Mouse (Mus musculus) embryo, embryonic 11 days (tissue): ENCODE data around the gene Arl13b.

Experiments
- DNase-seq: peaks from one replicate; pipeline ENCODE4 v3.0.0-alpha.2; 2015

The Arl13b gene

DNA sequence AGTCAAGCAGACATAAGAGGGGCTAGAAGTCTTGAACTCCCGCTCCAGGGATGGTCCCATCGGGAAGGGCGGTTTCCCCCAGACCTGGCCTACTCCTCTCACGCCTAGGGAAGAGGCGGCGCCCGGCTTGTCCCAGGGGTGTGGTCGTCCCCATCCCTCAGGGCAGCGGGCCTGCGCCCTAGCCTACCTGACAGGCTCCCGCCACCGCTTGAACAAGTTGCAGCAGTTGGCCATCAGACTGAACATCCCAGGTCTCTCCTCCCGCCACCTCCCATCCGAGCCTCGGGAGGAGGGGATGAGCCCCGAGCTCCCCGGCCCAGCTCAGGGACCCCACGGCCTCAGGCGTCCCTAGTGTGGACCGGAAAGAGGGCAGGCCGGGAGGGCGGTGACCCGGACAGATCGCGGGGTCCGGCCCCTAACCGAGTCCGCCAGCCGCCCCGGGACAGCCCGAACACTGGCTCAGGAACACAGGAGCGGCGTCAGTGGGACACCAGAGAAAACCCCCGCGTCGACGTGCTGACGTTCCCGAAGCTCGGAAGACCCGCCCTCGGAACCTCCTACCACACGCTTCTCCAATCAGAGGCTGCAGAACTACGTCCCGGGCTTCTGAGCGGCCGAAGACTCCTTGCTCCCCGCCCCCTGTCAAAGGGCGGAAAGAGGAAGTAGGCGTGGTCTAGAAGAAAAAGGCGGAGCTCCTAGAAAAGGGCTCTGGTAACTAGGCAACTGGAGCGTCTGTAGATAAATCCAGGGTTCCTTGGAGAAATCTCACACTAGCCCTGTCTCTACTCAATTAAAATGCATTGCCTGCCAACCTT lies at the start of gene Arl13b:
Arl13b (minus strand) TSS at position 543 of the 815 bp plus-strand sequence.
- peak; percentile 98 for DNase-seq

DNA sequence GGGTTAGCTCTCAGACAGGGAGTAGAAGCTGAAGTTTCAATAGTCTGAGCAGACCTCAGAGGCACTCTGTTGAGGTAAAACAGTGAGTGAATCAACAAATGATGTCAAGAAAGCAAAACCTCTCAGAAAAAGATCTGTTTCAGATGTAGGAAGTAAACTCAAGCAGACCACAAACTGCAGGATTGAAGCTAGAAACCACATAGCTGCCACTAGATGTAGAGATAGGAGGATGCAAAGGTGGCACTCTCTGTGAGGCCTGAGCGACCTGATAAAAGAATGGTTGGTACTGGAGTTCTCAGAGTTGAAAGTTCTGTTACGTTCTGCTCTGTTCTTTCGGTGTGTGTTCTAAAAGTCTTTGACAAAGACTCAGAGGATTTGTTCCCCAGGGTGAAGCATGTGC lies 49.0 kb upstream of the Arl13b start:
- DNase-seq: no peak

DNA sequence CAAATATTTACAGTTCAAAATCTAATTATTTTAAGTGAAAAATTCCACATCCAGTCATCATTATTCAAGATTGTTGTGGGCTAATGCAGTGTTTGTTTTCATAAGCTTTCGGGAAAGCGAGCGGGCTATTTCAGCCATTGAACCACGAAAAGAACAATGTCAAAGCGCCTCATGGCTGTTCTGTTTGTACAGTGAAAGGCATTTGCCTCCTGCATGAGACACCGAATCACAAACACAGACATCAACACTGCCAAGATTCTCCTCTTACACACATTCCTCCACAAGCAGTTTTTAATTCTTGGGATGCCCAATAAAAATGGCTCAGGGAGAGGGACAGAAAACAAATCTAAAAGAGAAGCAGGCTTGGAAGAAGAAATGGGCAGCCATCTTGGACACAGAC lies 27.2 kb upstream of the Arl13b start:
- DNase-seq: no peak

DNA sequence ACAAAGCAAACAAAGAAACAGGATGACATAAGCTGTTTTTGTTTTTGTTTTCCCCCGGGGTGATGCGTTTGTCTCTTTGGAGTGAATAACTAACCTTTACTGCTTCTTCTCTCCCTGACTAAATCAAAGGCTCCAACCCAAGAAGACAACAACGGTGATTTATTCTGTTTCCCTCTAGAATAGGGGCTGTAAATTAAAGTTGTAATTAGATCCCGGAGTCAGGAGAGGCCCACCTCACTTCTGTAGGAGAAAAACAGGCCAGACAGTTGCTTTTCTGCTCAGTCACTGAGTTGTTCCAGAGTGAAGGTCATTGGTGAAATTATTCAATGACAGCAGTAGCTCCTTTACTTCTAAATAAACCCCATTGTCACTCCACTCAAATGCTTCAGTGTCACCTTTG lies 26.3 kb upstream of the Arl13b start:
- peak; percentile 16 for DNase-seq

DNA sequence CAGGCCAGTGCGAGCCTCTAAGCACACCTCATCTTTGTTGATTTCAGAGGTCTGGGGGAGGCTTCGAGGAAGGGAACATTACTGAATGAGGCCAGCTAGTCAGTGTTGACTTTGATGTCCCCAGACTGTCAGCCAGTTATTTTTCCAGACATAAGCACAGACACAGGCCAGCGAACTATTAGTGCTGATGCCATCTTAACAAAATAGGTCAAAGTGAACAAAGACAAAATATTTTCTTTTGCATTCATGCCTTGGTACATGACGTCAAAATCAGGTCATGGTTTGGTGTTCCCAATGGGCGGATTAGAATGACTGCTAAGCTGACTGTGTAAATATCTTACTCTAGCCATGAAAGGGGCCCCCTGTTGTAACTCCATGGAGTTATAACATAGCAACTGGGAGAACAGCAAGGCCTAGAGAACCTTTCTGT lies 25.9 kb upstream of the Arl13b start:
- DNase-seq: peak; percentile 13

DNA sequence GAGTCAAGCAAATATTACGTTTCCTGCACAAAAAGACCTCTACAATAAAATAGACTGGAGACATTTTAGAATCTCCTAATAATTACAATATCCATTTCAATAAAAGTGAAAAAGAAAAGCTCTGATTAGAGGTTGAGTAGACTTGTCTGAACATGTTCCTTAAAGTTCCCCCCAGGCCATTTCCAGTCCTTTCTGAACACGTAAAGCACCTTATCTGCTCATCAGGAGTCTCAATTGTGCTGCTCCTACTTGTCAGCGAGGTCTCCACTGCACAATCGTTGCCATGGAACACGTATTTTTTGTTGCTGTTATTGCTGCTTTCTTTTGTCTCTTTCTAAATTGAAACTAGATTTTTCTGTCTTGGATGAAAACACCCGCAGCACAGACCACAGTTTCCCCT lies 14.6 kb upstream of the Arl13b start:
- DNase-seq: no peak

DNA sequence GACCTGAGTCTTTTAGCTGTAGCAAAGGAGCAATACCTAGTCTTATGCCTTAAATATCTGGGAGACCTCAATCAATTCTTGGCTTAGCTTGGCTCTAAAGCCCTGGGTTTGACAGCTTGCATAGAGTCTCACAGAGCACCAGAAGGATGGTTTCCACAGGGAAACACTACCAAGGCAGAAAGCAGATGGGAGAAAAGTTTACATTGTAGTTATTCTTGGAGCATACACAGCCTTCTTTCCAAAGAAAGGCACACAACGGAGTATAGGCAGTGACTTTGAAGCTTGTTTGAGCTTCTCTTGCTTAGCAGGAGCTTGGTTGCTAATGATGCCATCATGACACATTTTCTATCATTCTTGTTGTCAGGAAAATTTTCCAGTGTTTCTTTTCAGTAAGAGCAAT lies 13.3 kb upstream of the Arl13b start:
- DNase-seq: no peak

DNA sequence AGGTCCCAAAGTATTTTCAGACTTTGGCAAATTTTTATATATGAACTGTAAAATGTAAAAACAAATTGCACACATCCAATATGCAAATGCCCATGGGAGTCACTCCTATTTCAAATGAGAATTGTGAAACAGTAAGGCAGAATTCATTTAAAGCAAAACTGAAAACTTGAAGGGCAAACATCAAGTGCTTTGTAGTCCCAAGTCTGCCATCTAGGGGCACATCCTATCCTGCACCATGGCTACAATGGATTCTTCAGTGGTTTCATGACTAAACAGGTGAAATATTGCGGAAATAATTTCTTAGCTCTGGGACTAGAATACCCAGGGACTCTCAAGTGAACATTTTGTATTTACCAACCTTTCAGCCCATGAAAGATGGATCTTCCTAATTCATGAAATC lies 11.2 kb upstream of the Arl13b start:
- DNase-seq: peak; percentile 16

DNA sequence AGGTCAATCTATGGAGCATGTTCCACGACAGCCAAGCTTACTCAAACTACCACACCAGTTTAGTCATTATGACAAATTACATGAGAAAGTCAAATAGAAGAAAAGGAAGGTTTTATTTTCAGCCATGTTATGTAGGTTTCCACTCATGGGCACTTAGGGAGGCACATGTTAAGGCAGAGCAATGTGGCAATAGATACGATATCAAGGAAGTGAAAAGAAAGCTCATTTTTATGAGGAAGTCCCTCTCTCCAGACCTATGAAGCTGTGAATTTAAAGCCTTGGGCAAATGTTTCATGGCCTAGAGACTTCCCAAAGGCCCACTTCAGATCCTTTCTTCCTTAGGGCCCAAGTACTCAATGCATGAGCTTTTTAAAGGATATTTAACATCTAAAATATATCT lies 10.7 kb upstream of the Arl13b start:
- DNase-seq: no peak

DNA sequence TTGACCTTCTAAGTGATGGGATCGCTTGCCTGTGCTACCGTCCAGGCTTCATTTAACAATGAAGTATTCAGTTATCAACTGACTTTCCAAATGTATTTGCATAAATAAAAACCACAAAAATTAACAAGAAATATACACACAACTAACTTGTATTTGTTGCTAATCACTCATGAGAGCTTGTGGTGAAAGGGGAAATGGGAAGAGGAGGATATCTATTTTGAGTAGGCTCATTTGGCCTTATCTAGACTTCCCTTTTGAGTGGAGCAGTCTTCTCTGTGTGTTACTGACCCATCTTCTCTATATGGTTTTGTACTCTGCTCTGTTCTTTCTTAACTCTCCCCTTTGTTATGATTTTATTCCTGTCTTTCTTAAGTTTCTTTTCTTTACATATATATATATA lies 9.4 kb upstream of the Arl13b start:
- DNase-seq: no peak

DNA sequence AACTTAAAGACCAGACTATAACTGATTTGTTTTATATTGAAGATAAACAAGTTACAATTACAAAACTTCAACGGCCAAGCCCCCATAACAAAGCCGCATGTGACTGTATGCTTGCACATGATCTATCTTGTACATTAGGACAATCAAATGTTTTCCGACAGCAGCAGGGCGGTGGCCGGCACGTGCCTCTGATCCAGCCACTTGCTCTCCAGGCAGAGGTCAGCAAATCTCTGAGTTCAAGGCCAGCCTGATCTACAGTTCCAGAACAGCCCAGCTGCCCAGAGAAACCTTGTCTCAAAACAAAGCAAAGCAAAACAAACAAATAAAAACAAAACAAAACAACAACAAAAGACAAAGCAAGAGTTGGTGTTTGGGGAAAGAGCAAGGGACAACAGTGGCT lies 8.5 kb upstream of the Arl13b start:
- DNase-seq: peak; percentile 4

DNA sequence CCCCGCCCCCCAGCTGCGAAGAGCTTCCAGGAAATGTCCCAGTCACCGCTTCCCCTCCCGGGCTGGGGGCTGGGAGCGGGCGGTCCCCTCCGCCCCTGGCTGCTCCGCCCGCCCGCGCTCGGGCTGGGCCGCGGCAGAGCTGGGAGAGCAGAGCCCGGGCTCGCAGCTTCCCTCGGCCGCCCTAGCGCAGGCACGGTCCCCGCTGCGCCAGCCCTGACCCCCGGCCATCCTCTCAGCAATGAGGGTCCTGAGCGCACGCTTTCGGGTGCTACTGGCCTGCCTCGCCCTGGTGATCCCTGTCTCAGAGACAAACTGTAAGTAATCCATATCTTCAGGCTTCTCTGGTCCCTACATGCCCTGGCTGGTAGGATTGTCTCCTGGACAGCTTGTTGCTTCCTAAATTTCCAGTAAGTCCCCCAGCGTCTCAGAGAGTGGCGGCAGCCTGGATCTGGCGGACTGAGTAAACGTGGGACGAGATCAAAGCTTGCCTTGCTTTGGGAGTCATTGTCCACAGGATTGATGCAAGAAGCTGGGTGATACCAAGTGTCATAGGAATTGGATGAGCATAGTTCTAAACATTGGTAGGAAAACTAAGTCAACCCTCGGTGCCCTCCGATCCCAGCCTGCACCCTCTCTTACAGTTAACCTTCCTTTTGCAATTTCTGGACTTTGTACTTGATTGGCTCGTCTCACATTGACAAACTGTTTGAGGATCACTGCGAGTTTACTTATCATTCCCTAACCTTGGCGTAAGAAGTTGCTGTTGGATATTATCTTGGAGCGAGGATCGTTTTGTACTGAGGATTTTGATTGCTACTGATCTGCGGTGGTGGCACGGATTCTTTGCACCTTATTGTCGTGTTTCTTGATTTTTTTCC lies 7.6 kb upstream of the Arl13b start, which contains the start of gene Pros1:
Pros1 (plus strand) TSS at position 117 of the 878 bp plus-strand sequence.
- DNase-seq: peak; percentile 81

DNA sequence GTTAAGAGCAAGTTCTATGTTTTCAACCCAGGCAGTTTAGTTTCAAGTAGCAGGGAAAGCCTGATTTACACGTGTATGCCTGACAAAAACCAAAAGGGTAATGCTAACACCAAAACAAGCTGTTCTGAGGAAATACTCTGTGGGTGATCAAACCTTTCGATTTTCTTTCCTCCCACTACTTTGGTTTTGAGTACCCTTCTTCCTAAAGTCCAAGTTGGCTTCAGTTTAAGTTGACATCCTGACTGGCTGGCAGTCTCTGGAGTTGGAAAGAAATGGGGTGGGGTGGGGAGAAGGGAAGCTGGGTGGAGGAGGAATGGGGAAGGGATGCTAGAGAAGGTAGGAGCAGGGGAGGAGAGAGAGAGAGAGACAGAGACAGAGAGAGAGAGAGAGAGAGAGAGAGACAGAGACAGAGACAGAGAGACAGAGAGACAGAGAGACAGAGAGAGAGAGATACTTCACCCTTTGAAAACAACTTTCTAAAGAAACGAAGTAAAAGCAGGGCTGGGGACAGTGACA lies 6.8 kb upstream of the Arl13b start:
- DNase-seq: peak; percentile 7

DNA sequence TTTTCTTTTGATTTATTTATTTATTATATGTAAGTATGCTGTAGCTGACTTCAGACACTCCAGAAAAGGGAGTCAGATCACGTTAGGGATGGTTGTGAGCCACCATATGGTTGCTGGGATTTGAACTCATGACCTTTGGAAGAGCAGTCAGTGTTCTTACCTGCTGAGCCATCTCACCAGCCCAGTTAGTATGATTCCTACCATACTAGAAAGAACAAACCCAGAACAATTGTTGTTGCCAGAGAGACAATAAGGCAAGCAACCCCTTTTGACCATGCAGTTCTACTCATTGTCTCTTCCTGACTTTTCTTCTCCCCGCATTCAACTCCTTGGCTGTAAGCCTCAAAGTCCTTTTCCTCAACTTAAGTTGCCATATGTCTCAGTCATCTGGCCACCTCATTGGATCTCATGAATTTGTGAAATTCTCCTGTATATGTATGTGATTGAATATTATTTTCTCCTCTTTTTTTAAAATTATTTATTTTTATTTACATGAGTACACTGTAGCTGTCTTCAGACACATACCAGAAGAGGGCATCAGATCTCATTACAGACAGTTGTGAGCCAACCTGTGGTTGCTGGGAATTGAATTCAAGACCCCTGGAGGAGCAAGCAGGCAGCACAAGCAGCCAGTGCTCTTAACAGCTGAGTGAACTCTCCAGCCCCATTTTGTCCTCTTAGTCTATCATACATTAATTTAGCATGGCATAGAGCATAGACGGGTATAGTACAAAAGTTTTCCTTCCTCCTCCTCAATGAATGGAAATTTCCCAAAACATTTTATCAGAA lies 5.8 kb upstream of the Arl13b start:
- peak; percentile 9 for DNase-seq

DNA sequence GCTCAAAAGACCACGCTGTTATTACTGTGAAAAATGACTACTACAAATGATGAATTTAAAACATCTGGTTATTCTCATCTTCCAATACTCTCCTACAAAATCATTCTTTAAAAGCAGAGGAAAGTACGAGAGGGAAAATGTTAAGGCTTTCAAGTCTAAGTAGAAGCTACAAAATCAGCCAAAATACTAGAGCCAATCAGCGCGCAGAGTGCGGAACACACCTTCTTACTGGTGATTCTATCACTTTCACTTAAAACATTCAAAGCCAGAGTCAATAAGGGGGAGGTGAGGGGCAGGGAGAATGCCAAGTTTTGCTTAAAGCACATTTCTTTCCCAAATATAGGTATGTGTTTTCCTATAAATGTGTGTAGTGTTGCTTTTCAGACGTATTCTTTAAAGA lies 1.5 kb downstream of the Arl13b start:
- no peak for DNase-seq

DNA sequence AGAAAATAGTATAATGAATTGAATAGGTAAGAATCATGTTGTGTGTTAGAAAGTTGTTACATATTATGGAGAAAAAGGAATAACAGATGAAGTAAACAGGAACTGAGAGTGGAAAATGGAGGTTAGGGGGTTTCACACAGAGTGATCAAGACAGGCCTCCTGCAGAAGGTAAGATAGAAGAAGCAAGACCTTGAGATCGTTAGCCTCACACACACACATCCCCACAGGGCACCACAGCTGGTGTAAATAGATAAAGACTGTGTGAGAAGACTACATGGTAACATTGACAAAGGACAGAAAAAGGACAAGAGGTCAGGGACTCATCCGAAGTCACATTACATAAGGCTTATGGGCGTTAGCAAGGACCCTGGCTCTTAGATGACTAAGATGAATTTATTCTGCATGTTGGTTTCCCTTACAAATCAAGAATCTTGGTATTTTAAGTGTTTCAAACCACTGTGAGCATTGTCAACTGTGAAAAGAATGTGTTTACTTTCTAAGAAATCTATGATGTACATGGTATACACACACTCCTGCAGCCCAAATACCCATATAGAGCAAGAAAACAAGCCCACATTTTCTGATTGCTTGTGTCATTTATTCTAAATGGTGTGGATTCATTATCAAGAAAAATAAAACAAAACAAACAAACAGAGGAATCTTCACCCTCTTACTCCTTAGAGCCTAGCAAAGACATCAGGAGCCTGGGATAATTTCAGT lies 12.7 kb downstream of the Arl13b start:
- no peak for DNase-seq

DNA sequence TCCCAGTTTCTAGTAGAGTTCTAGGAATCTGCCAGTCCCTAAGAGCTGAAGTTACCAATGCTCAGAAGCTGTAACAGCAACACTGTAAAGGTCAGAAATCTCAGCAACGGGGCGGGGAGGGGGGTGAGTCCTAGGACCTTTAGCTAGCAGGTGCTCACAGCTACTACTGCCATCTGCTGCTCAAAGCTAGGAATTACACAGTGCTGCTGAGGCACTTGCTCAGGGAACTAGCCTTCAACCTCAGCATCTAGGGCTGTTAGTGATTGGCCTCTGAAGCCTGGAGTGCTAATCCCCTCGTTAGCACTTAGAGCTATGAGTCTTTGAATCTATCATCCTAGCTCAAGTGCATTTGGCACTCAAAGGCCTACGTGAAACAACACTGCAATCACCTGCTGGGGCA lies 14.4 kb downstream of the Arl13b start:
- peak; percentile 70 for DNase-seq

DNA sequence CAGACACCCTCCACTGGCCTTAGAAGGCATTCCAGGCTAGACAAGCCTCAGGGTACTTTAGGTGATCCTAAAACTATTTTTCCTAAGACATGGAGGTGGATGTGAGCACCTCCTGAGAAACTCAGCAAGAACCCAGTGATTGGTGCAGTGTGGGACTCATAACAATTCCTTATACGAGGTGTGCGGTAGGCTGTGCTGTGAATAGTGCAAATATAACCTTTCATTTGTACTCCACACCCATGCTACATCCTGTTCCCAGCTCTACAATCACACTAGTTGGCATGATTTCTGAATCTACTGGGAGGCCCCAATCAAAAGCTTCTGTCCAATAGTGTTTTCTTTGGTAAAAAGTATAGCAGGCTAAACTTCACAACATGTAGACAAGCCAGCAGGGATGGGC lies 14.8 kb downstream of the Arl13b start:
- DNase-seq: no peak

DNA sequence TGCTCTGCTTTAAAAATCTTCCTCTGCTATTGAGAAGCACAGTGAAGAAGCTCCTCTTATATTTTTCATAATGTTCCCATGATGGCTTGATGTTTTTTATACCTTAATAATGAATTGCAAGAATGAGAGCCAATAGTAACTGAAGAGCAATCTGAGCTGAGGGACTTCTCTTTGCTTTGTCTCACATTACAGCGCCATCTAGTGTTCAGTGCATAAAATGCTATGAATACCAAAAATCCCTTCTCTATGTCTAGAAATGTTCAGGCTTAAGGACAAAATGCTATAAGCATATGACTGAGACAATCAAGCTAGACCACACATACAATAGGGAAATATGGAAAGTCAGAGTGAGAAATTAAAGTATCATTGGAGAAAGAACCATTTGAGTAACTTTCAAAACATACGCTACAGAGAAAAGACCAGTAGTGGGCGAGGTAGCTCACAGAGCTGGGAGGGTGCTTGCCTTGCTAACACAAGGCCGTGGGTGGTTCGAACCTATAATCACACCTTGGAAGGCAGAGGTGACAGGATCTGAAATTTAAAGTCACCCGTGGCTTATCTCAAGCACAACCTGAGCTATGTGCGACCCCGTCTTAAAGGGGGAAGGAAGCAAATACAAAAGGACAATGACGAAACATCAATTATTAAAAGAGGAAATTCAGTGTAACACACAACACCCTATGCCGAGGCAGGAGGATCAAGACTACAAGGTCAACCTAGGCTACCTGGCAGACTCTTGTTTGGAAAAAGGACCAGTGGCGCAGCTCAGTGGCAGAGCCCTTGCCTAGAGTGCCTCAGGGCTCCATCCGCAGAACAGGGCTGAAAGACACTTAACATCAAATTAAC lies 20.5 kb downstream of the Arl13b start:
- peak; percentile 77 for DNase-seq

DNA sequence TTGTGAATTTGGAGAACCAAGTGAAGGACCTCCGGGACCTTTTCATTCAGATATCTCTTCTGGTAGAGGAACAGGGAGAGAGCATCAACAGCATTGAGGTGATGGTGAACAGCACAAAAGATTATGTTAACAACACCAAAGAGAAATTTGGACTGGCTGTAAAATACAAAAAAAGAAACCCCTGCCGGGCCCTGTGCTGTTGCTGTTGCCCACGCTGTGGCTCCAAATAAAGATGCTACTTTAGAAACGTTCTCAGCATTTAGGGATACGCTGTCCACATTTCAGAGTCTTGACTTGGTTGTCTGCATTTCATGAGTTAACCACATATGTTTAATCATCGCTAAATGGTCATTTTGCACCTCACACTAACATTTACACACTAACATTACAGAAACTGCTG lies 24.4 kb downstream of the Arl13b start:
- DNase-seq: no peak

DNA sequence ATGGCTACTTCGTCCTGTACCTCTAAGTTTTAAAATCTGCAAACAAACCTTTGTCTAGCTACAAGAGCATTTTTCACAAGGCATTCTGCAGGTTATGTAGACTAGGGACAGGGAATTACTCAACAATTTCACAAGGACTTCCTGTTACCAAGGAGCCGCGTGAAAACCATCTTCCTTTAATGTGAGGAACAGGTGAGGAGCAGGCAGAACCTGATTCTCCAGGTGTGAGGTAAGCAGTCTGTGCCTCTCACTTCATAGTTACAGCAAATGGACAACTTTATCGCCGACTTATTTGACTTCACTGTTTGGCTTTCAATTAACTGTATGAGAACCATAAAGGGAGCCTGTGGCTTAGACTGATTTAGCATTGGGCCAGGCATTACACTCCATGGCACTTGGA lies 32.3 kb downstream of the Arl13b start, which contains the start of gene Stx19:
Stx19 (plus strand) TSS at position 186 of the 400 bp plus-strand sequence.
- DNase-seq: no peak
